ENCODE assay signal across 22 mouse cellular contexts in genomic region chr19:59492258-59492657, GRCm38 (mm10). TPM values are rescaled to one million over a fixed set of nuclear protein-coding genes. Genes with fewer than 3 reads are reported as not detected.
"Had no signal": no experiment of that assay in that cellular context is flagged by ENCODE, and none has a peak within 500 bp of the region (broad histone marks: within the 10 kb centered on the region; RNA-seq: fewer than 3 reads in every experiment).

No protein-coding gene starts in this region.

- H3K27me3 ChIP-seq: limb, embryonic 12.5 days; limb, embryonic 15.5 days; midbrain, embryonic 12.5 days; midbrain, embryonic 15.5 days; neural tube, embryonic 12.5 days had no signal

- H3K27ac ChIP-seq: limb, embryonic 12.5 days; limb, embryonic 15.5 days; liver, embryonic 14.5 days; macrophage; midbrain, embryonic 12.5 days; midbrain, embryonic 15.5 days; neural tube, embryonic 12.5 days; neural tube, embryonic 15.5 days; stomach, postnatal 0 days had no signal

- H3K9ac ChIP-seq: limb, embryonic 12.5 days; limb, embryonic 15.5 days; liver, embryonic 14.5 days; liver, postnatal 0 days; lung, embryonic 14.5 days; midbrain, embryonic 12.5 days; midbrain, embryonic 15.5 days; neural tube, embryonic 12.5 days; neural tube, embryonic 15.5 days had no signal

- H3K36me3 ChIP-seq: limb, embryonic 12.5 days; limb, embryonic 15.5 days; midbrain, embryonic 12.5 days; midbrain, embryonic 15.5 days; neural tube, embryonic 12.5 days; neural tube, embryonic 15.5 days had no signal

- ATAC-seq: liver, postnatal 0 days; lung, postnatal 0 days; midbrain, embryonic 15.5 days had no signal

- H3K4me2 ChIP-seq: limb, embryonic 12.5 days; limb, embryonic 15.5 days; liver, embryonic 11.5 days; lung, embryonic 14.5 days; midbrain, embryonic 12.5 days; midbrain, embryonic 15.5 days; neural tube, embryonic 12.5 days; neural tube, embryonic 15.5 days had no signal

- H3K9me3 ChIP-seq: limb, embryonic 12.5 days; limb, embryonic 15.5 days; midbrain, embryonic 12.5 days; midbrain, embryonic 15.5 days; neural tube, embryonic 12.5 days; neural tube, embryonic 15.5 days had no signal

- H3K4me3 ChIP-seq: limb, embryonic 12.5 days; limb, embryonic 15.5 days; midbrain, embryonic 12.5 days; midbrain, embryonic 15.5 days; neural tube, embryonic 12.5 days; neural tube, embryonic 15.5 days had no signal

- H3K4me1 ChIP-seq: midbrain, embryonic 15.5 days; neural tube, embryonic 12.5 days; neural tube, embryonic 15.5 days had no signal

- DNase-seq: kidney, adult 9 months; kidney, postnatal 14 days; kidney, postnatal 4 days; left cerebral cortex, postnatal 4 days; liver, postnatal 0 days; lung, embryonic 14.5 days; right cerebral cortex, adult 18-20 months; right cerebral cortex, postnatal 14 days; right cerebral cortex, postnatal 4 days; thymus, postnatal 36 days had no signal

RNA-seq across cellular contexts. Expression of gene Emx2, which starts 34.1 kb away (rescaled TPM):
- total RNA-seq: megakaryocyte, adult 5-6 weeks had no signal
- polyA plus RNA-seq: liver, postnatal 0 days; lung, embryonic 14.5 days; lung, postnatal 0 days; macrophage had no signal
